Mouse (Mus musculus) spleen, adult 2 months (tissue): ENCODE data around the gene 6430628N08Rik.

Experiments used
- CTCF ChIP-seq: fragments of 200-500 bp; IDR thresholded peaks from 2 replicates; pipeline ENCODE4 v1.5.1; 2011; ENCODE audit warnings: mild to moderate bottlenecking, inconsistent platforms; ENCODE audit not compliant: insufficient read depth, insufficient read length, insufficient replicate concordance; ENCODE audit errors: extremely low read depth
- POLR2A ChIP-seq: fragments of 200-500 bp; IDR thresholded peaks from 2 replicates; pipeline ENCODE4 v1.6.1; 2011; ENCODE audit warnings: low read depth, low read length, inconsistent platforms

DNA sequence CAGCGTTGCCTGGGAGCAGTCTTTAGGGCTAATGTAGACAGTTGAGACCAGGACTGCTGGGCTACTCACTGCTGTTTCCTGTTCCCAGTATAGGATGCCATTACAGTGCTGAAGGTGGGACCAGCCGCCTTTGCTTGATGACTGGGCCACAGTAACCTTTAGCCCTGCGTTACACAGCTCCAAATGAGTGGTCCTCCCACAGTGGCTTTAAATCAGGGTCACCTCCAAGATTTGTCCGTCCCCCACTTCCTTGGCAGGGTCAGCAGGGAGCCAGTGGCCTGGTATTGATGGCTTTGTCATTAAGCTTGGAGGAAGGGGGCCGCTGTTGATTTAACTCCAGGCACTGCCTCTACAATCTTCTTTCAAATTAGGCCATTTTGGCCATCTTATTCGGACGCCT is 27.1 kb upstream of the 6430628N08Rik start:
- TF ChIP-seq CTCF (no peak), POLR2A (no peak)
